Mouse (Mus musculus): Measurements from ENCODE around the gene Atpaf1. TPM values are rescaled to one million over a fixed set of nuclear protein-coding genes. Genes with fewer than 3 reads are reported as not detected.

The Atpaf1 gene
- polyA plus RNA-seq, 1 experiment from 2014 or later = 31.1 TPM

DNA sequence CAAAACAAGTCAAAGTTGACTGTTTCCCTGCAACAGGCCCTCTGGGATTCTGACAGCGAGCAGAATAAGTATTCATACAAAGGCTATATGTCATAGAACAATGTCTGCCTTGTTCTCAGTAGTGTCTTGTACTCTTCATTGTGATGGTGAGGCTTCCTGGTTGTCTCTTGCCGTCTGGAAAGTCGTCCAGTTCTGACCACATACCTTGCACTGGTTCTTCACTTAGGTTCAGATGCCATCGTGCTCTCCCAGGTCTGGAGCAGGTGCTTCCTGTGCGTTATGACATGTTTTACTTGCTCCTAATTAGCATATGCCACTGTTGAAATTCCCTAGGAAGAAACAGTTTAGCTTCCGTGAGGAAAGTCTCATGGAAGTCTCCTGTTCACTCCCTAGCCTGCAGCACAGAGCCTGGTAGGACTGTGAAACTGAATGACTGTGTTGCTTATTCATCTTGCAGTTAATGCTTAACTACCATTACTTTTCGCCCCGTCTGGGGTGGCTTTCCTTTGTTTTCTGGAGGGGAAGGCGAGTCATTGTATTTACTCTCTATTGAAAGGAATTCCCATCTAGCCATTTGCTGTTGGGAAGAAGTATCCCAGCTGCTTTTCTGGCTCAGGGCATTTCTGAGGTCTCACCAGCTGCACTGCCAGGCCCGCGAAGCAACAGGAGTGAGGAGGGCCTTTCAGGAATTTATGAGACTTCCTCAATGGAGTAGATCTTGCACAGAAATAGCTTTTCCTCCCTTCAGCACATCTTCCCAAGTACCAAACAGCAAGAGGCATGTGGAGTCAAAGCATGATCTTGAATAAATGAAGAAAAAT, 16.8 kb upstream of the Atpaf1 start:
- 60% methylated on average over 11 of the region's 11 CpGs for WGBS
- ATAC-seq = no peak
- no peak overlapping the region for H3K4me2 ChIP-seq
- H3K36me3 ChIP-seq (ENCODE audit: poor library complexity, severe bottlenecking) = peaks cover 65% of the 10 kb centered on the region
- no peaks in the 10 kb centered on the region for H3K4me1 ChIP-seq
- H3K9ac ChIP-seq = no peak overlapping the region
- no peaks in the 10 kb centered on the region for H3K9me3 ChIP-seq (replicated peaks)
- no peak overlapping the region for H3K4me3 ChIP-seq
- no peaks in the 10 kb centered on the region for H3K27me3 ChIP-seq
- no peak overlapping the region for H3K27ac ChIP-seq

DNA sequence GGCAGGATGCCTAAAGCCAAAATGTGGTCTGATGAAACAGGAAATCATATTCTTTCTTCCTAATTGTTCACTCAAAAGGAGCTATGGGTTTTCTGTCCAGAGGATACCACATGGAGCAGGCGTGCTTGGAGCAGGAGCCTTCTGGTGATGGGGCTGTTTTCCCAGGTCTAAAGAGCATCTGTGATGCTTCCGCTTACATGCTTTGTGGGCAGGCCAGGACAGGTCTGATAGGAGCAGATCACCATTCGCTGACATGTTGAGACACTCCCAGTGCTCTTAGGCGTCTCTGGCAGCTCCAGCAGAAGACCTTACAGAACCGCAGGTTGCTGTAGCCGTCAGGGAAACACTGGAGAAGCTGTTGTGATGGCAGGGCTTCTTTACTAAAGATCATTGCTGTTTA, 9.6 kb upstream of the Atpaf1 start:
- Histone ChIP-seq H3K4me1 (no peaks in the 10 kb centered on the region), H3K4me3 (no peak overlapping the region), H3K9ac (no peak overlapping the region), H3K27ac (no peak overlapping the region), H3K36me3 (ENCODE audit: poor library complexity, severe bottlenecking) (peaks cover 47% of the 10 kb centered on the region), H3K27me3 (no peaks in the 10 kb centered on the region), H3K9me3 (replicated peaks) (no peaks in the 10 kb centered on the region), H3K4me2 (no peak overlapping the region)
- WGBS = 87% methylated on average over 6 of the region's 6 CpGs
- ATAC-seq = no peak

DNA sequence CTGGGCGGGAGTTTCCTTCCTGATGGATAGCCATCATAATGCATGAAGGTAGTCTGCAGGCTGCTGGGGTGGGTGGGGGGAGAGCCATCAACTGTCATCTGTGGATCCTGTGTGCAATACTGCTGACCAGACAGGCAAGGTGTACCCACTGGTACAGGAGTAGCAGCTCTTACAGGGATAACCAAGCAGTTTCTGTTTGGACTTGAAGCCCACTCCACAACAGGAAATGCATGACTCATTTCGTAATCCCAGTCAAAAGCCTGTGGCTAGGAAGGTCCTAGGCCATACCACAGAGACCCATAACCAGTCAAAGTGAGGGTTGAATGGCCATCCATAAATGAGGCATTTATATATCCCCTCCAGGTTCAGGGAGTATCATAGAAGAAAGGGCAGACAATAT, 7.0 kb upstream of the Atpaf1 start:
- H3K4me3 ChIP-seq = no peak overlapping the region
- ATAC-seq = no peak
- H3K27ac ChIP-seq = no peak overlapping the region
- no peaks in the 10 kb centered on the region for H3K27me3 ChIP-seq
- H3K4me1 ChIP-seq = no peaks in the 10 kb centered on the region
- no peak overlapping the region for H3K9ac ChIP-seq
- H3K9me3 ChIP-seq (replicated peaks) = no peaks in the 10 kb centered on the region
- no peak overlapping the region for H3K4me2 ChIP-seq
- WGBS = 92% methylated on average over 2 of the region's 2 CpGs
- peaks cover 36% of the 10 kb centered on the region for H3K36me3 ChIP-seq (ENCODE audit: poor library complexity, severe bottlenecking)

GRCm38 (mm10) chr4:115780269-115780668, 4.3 kb upstream of the Atpaf1 start:
- Histone ChIP-seq H3K4me3 (no peak overlapping the region), H3K27ac (no peak overlapping the region)

DNA sequence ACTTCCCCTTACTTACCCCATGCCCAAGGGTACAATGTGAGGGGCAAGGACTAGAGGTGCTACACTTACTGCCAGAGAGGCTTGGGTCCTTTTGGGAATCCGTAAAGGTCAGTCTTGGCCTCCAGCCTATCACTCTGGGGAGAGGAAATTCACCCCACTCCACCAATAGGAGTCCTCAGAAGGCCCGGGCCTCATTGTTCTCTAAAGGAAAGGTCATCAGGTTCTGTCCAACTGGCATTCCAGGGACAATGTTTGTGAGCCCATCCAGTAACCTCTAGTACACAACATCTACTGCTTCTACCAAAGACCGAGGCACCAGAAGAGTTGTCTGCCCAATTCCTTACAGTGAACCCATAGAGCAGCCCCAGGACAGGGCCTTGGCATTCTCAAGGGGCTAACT, 3.7 kb upstream of the Atpaf1 start, which contains the start of gene Tex38:
Tex38 (minus strand) TSS at position 101 of the 400 bp plus-strand sequence.
- no peaks in the 10 kb centered on the region for H3K27me3 ChIP-seq
- no peak within 1 kb of the TSS for H3K4me2 ChIP-seq
- peaks cover 12% of the 10 kb centered on the region for H3K4me1 ChIP-seq
- no peaks in the 10 kb centered on the region for H3K9me3 ChIP-seq (replicated peaks)
- 87% methylated on average over 3 of the region's 3 CpGs for WGBS
- no peak within 1 kb of the TSS for H3K27ac ChIP-seq
- no peak for ATAC-seq
- H3K9ac ChIP-seq = no peak within 1 kb of the TSS
- H3K4me3 ChIP-seq = no peak within 1 kb of the TSS
- H3K36me3 ChIP-seq (ENCODE audit: poor library complexity, severe bottlenecking) = peaks cover 17% of the 10 kb centered on the region

More at GRCm38 (mm10) chr4:115780269-115780668, 4.3 kb upstream of the Atpaf1 start:
- Histone ChIP-seq H3K36me3 (ENCODE audit: poor library complexity, severe bottlenecking) (peaks cover 19% of the 10 kb centered on the region), H3K4me1 (peaks cover 6% of the 10 kb centered on the region), H3K27me3 (no peaks in the 10 kb centered on the region), H3K9me3 (replicated peaks) (no peaks in the 10 kb centered on the region), H3K4me2 (no peak overlapping the region), H3K9ac (no peak overlapping the region)
- no peak for ATAC-seq
- 57% methylated on average over 6 of the region's 6 CpGs for WGBS

GRCm38 (mm10) chr4:115782026-115782805, 2.4 kb upstream of the Atpaf1 start:
- H3K4me3 ChIP-seq = no peak overlapping the region
- ATAC-seq = no peak

DNA sequence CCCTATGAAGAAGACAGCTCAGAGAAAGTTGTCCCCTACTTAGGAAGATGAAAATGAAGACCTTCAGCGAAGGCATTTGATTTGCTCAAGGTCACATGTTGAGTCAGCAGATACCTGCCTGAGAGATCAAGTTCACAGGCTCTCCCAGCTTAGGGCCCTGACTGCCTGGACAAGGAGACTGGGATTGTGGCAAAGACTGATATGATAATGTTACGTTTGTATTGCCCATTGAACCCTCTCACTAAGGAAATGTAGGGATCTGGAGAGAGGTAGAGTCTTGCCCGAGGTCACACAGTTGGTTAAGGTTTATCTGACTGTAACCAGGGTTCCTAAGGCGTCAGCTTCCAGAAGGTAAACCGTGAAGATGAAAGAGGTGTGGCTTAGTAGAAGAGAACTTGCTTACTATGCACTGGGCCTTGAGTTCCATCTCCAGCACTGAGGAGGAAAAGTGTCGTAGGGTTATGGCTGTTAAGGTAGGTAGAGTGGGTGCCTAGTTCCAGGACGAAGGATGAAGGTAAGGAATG, 961 bp downstream of the Atpaf1 start:
- Histone ChIP-seq H3K9ac (peak overlapping the region; percentile 75), H3K36me3 (ENCODE audit: poor library complexity, severe bottlenecking) (peaks cover 23% of the 10 kb centered on the region), H3K27ac (no peak overlapping the region), H3K4me1 (peaks cover 14% of the 10 kb centered on the region), H3K27me3 (no peaks in the 10 kb centered on the region), H3K4me2 (peak overlapping the region; percentile 65), H3K9me3 (replicated peaks) (no peaks in the 10 kb centered on the region), H3K4me3 (peak overlapping the region; percentile 63)
- ATAC-seq = peak; percentile 3; the same call in 1 of the 2 replicates
- 63% methylated on average over 7 of the region's 7 CpGs for WGBS

More at GRCm38 (mm10) chr4:115782026-115782805, 2.4 kb upstream of the Atpaf1 start:
- Histone ChIP-seq H3K9ac (no peak overlapping the region), H3K36me3 (ENCODE audit: poor library complexity, severe bottlenecking) (peaks cover 9% of the 10 kb centered on the region), H3K27ac (no peak overlapping the region), H3K27me3 (no peaks in the 10 kb centered on the region), H3K4me1 (peaks cover 14% of the 10 kb centered on the region), H3K9me3 (replicated peaks) (no peaks in the 10 kb centered on the region), H3K4me2 (no peak overlapping the region)
- 89% methylated on average over 5 of the region's 5 CpGs for WGBS

GRCm38 (mm10) chr4:115790864-115791263, 6.3 kb downstream of the Atpaf1 start:
- no peak overlapping the region for H3K9ac ChIP-seq
- H3K27ac ChIP-seq = no peak overlapping the region
- no peaks in the 10 kb centered on the region for H3K9me3 ChIP-seq (replicated peaks)
- H3K27me3 ChIP-seq = no peaks in the 10 kb centered on the region
- H3K36me3 ChIP-seq (ENCODE audit: poor library complexity, severe bottlenecking) = peaks cover 49% of the 10 kb centered on the region
- no peak overlapping the region for H3K4me2 ChIP-seq
- H3K4me3 ChIP-seq = no peak overlapping the region
- WGBS = 79% methylated on average over 3 of the region's 3 CpGs
- no peak for ATAC-seq
- peaks cover 3% of the 10 kb centered on the region for H3K4me1 ChIP-seq

- Histone ChIP-seq H3K4me2 (no peak overlapping the region), H3K9ac (no peak overlapping the region), H3K4me1 (0 out of 2 replicates have a peak, but pooled peaks cover 2% of the 10 kb centered on the region), H3K27me3 (no peaks in the 10 kb centered on the region), H3K36me3 (ENCODE audit: poor library complexity, severe bottlenecking) (peaks cover 67% of the 10 kb centered on the region), H3K4me3 (no peak overlapping the region), H3K9me3 (replicated peaks) (no peaks in the 10 kb centered on the region), H3K27ac (no peak overlapping the region)
- ATAC-seq = no peak
- 96% methylated on average over 3 of the region's 3 CpGs for WGBS
These were observed 10.7 kb downstream of the Atpaf1 start for GRCm38 (mm10) chr4:115795360-115795759.

DNA sequence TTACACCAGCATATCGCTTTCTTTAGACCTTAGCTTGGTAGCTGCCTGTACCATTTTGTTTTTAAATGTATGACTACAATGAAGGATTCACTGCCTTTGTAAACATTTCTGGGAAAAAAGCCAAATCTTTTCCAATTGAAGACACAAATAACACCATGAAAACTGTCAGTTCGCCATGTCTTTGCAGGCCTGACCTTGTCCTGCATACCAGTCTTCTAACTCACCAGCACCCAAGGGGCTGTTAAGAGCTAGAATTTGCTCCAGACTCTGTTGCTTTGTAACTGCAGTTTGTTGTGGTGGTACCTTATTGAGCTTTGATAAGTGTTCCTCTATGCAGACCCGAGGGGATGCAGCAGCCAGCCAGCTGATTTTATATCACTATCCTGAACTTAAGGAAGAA, 15.4 kb downstream of the Atpaf1 start:
- WGBS = 65% methylated on average over 3 of the region's 3 CpGs
- Histone ChIP-seq H3K36me3 (ENCODE audit: poor library complexity, severe bottlenecking) (peaks cover 60% of the 10 kb centered on the region), H3K4me1 (0 out of 2 replicates have a peak, but pooled peaks cover 2% of the 10 kb centered on the region), H3K9me3 (replicated peaks) (no peaks in the 10 kb centered on the region), H3K4me3 (no peak overlapping the region), H3K27me3 (no peaks in the 10 kb centered on the region), H3K9ac (no peak overlapping the region), H3K4me2 (no peak overlapping the region), H3K27ac (no peak overlapping the region)
- no peak for ATAC-seq

GRCm38 (mm10) chr4:115812326-115812725, 27.7 kb downstream of the Atpaf1 start:
- ATAC-seq = no peak
- no peaks in the 10 kb centered on the region for H3K27me3 ChIP-seq

GRCm38 (mm10) chr4:115815606-115816005, 31.0 kb downstream of the Atpaf1 start:
- H3K36me3 ChIP-seq (ENCODE audit: poor library complexity, severe bottlenecking) = peaks cover 43% of the 10 kb centered on the region
- WGBS = 95% methylated on average over 5 of the region's 5 CpGs
- H3K9ac ChIP-seq = no peak overlapping the region
- no peaks in the 10 kb centered on the region for H3K27me3 ChIP-seq
- no peak overlapping the region for H3K27ac ChIP-seq
- no peaks in the 10 kb centered on the region for H3K9me3 ChIP-seq (replicated peaks)
- H3K4me3 ChIP-seq = no peak overlapping the region
- no peaks in the 10 kb centered on the region for H3K4me1 ChIP-seq
- H3K4me2 ChIP-seq = no peak overlapping the region
- ATAC-seq = no peak

More at GRCm38 (mm10) chr4:115812326-115812725, 27.7 kb downstream of the Atpaf1 start:
- H3K4me3 ChIP-seq = no peak overlapping the region
- no peak overlapping the region for H3K9ac ChIP-seq
- no peak overlapping the region for H3K27ac ChIP-seq
- peaks cover 43% of the 10 kb centered on the region for H3K36me3 ChIP-seq (ENCODE audit: poor library complexity, severe bottlenecking)
- WGBS = 78% methylated on average over 4 of the region's 4 CpGs
- no peak overlapping the region for H3K4me2 ChIP-seq
- no peaks in the 10 kb centered on the region for H3K4me1 ChIP-seq
- no peaks in the 10 kb centered on the region for H3K9me3 ChIP-seq (replicated peaks)

Measured in forebrain, embryonic 13.5 days (tissue).